In the genomic region with DNA sequence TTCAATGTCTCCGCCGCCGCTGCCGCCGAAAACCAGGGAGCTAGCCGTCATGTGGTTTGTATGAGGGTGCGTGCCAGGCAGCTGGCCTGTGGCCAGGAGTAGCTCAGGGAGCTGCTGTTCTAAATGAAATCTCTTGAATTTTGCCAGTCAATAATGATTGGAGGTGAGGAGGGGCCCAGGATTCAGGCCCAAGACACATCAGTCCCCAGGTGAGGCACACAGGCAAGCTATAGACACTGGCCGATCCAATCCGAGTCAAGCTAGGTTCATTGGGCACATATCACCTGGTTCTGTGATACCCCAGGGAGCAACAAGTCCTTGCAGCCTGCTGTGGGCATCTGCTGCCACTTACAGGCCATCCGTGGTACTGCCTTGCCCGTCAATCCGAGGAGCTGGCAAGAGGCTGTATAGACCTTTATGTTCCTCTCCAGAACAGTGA, we compare ENCODE assay signal across 9 mouse cellular contexts. TPM values are rescaled to one million over a fixed set of nuclear protein-coding genes. Genes with fewer than 3 reads are reported as not detected.
A peak's percentile ranks its signal among the peaks of the same experiment; 100 is the strongest.
DNase-seq lines count a peak whose midpoint lies in the region; ATAC-seq and TF ChIP-seq lines count a peak whose summit lies in the region.
"Had no signal": no experiment of that assay in that cellular context is flagged by ENCODE, and none has a peak within 500 bp of the region (broad histone marks: within the 10 kb centered on the region; RNA-seq: fewer than 3 reads in every experiment).

No protein-coding gene starts in this region.

- no peaks in the 10 kb centered on the region for H3K27me3 ChIP-seq in lung, embryonic 14.5 days (ENCODE audit: insufficient read depth, low read length)

- no peaks in the 10 kb centered on the region for H3K36me3 ChIP-seq in lung, embryonic 14.5 days (ENCODE audit: insufficient read depth)
- H3K36me3 ChIP-seq: heart, embryonic 15.5 days had no signal

- no peak overlapping the region for H3K4me2 ChIP-seq in lung, embryonic 14.5 days
- H3K4me2 ChIP-seq: heart, embryonic 15.5 days had no signal

- H3K9me3 ChIP-seq in lung, embryonic 14.5 days (ENCODE audit: low read depth, low read length), result no peaks in the 10 kb centered on the region
- H3K9me3 ChIP-seq: heart, embryonic 15.5 days had no signal

- H3K4me1 ChIP-seq in lung, embryonic 14.5 days (ENCODE audit: insufficient read depth), result peaks cover 5% of the 10 kb centered on the region; the same call in 1 of the 2 replicates
- H3K4me1 ChIP-seq: heart, embryonic 15.5 days had no signal

- peak; percentile 10; the same call in 1 of the 2 replicates for ATAC-seq in lung, embryonic 14.5 days (ENCODE audit: insufficient read depth)

- DNase-seq in A20 (ENCODE audit: low read depth, low spot score) (peak; percentile 81), R1 (ENCODE audit: low read depth, low spot score) (peak; percentile 82)
- peak; percentile 92 to 94 for DNase-seq in cerebellum, postnatal 14 days
- DNase-seq in frontal cortex, postnatal 25 days (ENCODE audit: low spot score in 2 of 2), result peak; percentile 80 to 85
- DNase-seq in kidney, postnatal 14 days, result peak; percentile 84
- DNase-seq in lung, embryonic 14.5 days, result peak; percentile 86
- DNase-seq in ovary, postnatal 14 days (ENCODE audit: low spot score), result peak; percentile 72
- peak; percentile 82 for DNase-seq in thymus, postnatal 25 days

- WGBS in lung, embryonic 14.5 days, result 44% methylated on average over 12 of the region's 12 CpGs

- H3K27ac ChIP-seq in lung, embryonic 14.5 days (ENCODE audit: low read depth), result no peak overlapping the region
- H3K27ac ChIP-seq: heart, embryonic 15.5 days had no signal

- no peak overlapping the region for H3K9ac ChIP-seq in lung, embryonic 14.5 days
- H3K9ac ChIP-seq: heart, embryonic 15.5 days had no signal

- peak; percentile 97 for TF ChIP-seq CTCF in lung, embryonic 14.5 days (IDR thresholded peaks at IDR 0.05; ENCODE audit: low read depth)

- H3K4me3 ChIP-seq in lung, embryonic 14.5 days (ENCODE audit: low read depth, low read length), result no peak overlapping the region
- H3K4me3 ChIP-seq: heart, embryonic 15.5 days had no signal

RNA-seq across cellular contexts. Expression of gene Ren1, which starts 3.1 kb away (rescaled TPM):
- 0.80 and 0.86 TPM in 2 replicates for polyA plus RNA-seq in lung, embryonic 14.5 days (2014; fragmentation: Nextera tagmentation; extraction: Ambion mirVana)

RNA-seq across cellular contexts. Expression of gene Etnk2, which starts 10.0 kb away (rescaled TPM):
- polyA plus RNA-seq in lung, embryonic 14.5 days (2014; fragmentation: Nextera tagmentation; extraction: Ambion mirVana), result 2.8 and 3.7 TPM in 2 replicates

RNA-seq across cellular contexts. Expression of gene Kiss1, which starts 31.7 kb away (rescaled TPM):
- 6.6 and 7.1 TPM in 2 replicates for polyA plus RNA-seq in lung, embryonic 14.5 days (2014; fragmentation: Nextera tagmentation; extraction: Ambion mirVana)
- polyA plus RNA-seq: heart, embryonic 15.5 days had no signal

RNA-seq across cellular contexts. Expression of gene Golt1a, which starts 43.8 kb away (rescaled TPM):
- polyA plus RNA-seq in lung, embryonic 14.5 days (2014; fragmentation: Nextera tagmentation; extraction: Ambion mirVana), result 0.55 and 1.1 TPM in 2 replicates
- polyA plus RNA-seq: heart, embryonic 15.5 days had no signal
